17 mouse cellular contexts compared by ENCODE assay signal in the genomic region with DNA sequence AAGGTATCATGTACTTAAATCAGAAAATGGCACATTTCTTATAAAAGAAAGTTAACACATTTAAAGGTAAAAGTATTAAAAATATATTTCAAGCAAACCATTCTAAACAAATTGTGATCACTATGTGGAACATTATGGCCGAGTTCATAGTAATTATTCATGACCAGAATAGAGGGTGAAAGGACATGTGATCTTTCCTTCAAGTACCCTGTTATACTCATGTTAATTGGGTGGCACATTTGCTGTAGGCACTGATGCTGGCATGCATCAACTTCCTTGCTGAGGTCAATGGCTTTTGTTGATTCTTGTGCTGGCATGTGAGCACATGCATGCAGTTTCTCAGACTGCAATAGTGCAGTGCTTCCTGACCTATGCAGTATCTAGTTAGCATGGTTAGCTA.
"Had no signal": no experiment of that assay in that cellular context is flagged by ENCODE, and none has a peak within 500 bp of the region (broad histone marks: within the 10 kb centered on the region; RNA-seq: fewer than 3 reads in every experiment).

No protein-coding gene starts in this region.

- H3K4me1 ChIP-seq: liver, embryonic 15.5 days; lung, embryonic 15.5 days; megakaryocyte, embryonic 14.5 days; neural tube, embryonic 12.5 days had no signal

- H3K9ac ChIP-seq: liver, embryonic 15.5 days; liver, postnatal 0 days; lung, embryonic 15.5 days; neural tube, embryonic 12.5 days had no signal

- H3K36me3 ChIP-seq: liver, embryonic 15.5 days; lung, embryonic 15.5 days; neural tube, embryonic 12.5 days had no signal

- H3K4me3 ChIP-seq: liver, embryonic 15.5 days; lung, embryonic 15.5 days; megakaryocyte, embryonic 14.5 days; neural tube, embryonic 12.5 days had no signal

- DNase-seq: liver, postnatal 0 days; lung, adult 2 months; lung, postnatal 14 days; lung, postnatal 36 days; midbrain, embryonic 14.5 days; right cerebral cortex, postnatal 14 days; thymus, adult 18-20 months; thymus, postnatal 14 days; thymus, postnatal 36 days had no signal

- ATAC-seq: liver, postnatal 0 days; lung, postnatal 0 days; midbrain, embryonic 16.5 days had no signal

- H3K4me2 ChIP-seq: liver, embryonic 15.5 days; lung, embryonic 15.5 days; midbrain, embryonic 11.5 days; neural tube, embryonic 12.5 days had no signal

- H3K27ac ChIP-seq: liver, embryonic 15.5 days; lung, embryonic 15.5 days; macrophage; neural tube, embryonic 12.5 days had no signal

- H3K27me3 ChIP-seq: liver, embryonic 15.5 days; lung, embryonic 15.5 days; megakaryocyte, embryonic 14.5 days; neural tube, embryonic 12.5 days had no signal

- H3K9me3 ChIP-seq: liver, embryonic 15.5 days; lung, embryonic 15.5 days; megakaryocyte, embryonic 14.5 days; neural tube, embryonic 12.5 days had no signal
